Mouse (Mus musculus) thymus, postnatal 25 days (tissue): ENCODE results near the gene P2rx6.
"Not testable (repeated sequence)": the region's sequence is repeated elsewhere in the genome, so short reads cannot be mapped to it uniquely, and the experiment has no call there.

ENCODE experiments used
- DNase-seq: peaks from one replicate; pipeline ENCODE4 v3.0.0; 2022

The P2rx6 gene

DNA sequence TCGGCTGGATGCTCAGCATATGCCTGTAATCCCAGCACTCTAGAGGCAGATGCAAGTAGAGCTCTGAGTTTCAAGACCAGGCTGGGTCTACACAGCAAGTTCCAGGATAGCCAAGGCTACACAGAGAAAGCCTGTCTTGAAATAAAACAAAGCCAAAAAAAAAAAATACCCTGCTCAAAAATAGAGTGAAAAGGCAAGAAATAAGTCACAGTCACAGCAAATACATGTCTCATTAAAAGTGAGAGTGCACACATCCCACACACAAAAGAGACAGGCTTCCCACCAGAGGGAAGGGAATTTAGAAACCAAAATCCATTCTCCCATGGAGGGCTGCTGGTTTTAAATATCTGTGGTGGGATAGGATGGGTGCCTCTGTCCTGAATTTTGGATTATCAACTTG lies 1.9 kb downstream of the P2rx6 start:
- DNase-seq = no peak

DNA sequence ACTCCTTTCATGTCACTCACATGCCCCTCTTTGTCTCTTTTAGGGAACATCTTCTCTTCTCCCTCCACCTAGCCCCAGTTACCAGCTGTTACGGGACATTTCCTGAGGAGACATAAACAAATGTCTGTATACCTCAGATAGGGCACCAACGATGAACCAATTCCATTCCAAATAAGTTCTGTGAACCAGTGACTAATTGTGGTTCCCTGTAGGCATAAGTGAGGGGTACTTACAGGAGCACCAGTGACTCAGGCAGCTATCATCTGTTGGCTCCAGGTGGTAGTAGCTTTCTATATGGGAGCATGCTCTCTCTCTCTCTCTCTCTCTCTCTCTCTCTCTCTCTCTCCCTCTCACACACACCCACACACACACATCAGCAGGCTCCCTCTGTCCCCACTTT lies 2.5 kb downstream of the P2rx6 start:
- DNase-seq = no peak

DNA sequence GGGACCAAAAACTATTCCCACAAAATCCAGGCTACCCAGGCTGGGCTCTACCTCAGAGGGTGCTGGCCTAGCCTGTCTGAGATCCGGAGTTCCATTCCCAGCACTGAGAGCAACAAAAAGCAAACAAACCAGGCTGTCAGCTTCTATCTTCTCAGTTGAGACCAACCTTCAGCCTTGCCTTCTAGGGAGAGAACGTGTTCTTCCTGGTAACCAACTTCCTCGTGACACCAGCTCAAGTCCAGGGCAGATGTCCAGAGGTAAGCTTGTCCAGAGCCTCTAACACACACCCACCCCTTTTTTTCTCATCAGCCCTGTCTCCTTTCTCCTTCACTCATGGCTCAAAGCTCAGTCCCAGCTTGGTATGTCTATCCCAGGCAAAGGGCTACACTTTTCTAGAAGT lies 3.1 kb downstream of the P2rx6 start:
- no peak for DNase-seq

DNA sequence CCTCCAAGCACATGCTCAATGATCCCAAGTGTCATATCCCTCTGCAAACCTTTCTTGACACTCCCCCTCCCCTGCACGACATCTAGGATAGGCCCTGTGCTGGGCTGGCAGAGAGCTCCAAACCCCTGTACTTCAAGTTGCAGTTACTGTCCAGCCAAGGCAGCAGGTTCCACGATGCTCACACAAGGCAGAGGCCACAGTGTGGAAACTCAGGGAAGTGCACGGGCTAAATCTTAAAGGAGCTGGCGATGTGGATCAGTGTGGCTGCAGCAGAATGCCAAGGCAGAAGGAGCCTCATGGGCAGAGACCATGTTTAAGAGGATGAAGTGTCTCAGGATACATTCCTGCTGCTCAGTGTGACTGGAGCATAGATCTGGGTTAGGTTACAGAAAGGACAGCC lies 4.5 kb downstream of the P2rx6 start:
- no peak for DNase-seq

DNA sequence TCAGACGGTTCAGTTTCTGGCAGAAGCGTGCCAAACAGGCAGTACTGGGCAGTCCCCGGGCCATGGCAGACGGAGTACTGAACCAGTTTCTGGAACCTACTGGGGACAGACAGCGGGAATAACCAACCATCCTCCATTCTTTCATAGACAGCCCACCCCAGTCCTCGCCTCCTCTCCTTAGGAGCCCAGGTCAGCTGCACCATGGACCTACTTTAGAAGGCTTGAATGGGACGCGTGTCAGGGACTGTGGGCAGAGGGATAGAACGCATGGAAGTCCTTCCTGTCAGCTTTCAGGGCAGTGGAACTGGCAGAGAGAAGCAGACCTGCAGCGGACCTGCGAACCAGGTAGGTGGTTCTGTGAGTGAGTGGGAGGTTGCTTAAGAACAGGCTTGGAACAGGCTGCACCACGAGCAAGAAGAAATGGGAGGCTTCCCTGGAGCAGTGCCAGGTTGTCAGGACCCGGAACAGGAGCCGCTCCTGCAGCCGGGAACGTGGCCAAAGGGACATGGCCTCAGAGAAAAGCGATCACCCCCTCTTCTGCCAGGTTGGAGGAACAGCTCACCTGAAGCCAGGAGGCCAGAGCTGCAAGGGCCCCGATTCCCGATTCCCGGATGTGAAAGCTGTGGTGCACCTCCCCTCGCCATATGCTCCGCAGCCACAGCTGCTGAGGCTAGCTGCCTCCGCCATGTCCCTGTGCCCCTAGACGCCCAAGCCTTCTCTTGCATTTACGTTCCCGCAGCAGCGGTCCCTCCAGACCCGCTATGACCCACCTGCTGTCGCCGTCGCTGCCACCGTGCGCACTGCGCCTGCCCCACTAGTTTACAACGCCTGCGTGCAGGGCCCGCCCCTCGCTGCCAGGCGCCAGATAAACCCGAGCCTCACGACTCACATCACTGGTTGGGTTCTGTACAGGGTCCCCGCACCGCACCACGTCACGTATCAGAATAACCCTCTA lies 14.5 kb downstream of the P2rx6 start:
- peak; percentile 17 for DNase-seq

DNA sequence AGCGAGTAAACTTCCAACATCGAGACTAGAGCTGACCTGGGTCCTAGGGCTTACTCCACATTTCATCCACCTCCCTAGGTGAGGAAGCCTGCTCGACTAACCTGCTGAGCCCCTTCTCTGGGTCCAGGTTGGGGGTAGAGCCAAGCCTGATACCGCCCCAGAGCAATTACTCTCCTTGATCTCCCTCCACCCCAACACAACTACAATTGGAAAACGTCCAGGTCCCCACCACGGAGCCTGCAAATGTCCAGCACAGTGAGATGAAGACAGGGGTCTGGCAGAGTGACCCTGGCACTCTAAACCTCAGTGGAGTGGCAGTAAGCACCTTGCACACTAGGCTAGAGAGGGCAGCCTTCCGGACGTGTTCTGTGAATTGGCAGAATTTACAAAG lies 15.1 kb downstream of the P2rx6 start:
- no peak for DNase-seq

DNA sequence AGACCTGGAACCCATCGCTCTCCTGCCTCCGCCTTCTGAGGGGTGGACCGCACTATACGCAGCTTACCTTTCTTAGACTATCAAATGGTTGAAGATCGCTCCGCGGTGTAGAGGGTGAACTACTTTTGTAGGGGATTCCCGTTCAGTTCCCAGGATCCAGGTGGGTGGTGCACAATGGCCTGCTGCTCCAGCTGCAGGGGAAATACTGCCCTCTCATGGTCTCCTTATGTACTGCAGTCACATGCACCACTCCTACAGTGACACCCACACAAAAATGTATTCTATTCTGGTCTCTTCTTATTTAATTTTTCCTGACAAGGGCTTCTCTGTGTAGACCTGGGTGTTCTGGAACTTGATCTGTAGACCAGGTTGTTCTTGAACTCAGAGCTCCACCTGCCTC lies 21.4 kb downstream of the P2rx6 start, which contains the start of gene Slc7a4:
Gene Slc7a4, minus strand, starts transcription at position 151 of the 400 bp plus-strand sequence.
- peak; percentile 20 for DNase-seq

DNA sequence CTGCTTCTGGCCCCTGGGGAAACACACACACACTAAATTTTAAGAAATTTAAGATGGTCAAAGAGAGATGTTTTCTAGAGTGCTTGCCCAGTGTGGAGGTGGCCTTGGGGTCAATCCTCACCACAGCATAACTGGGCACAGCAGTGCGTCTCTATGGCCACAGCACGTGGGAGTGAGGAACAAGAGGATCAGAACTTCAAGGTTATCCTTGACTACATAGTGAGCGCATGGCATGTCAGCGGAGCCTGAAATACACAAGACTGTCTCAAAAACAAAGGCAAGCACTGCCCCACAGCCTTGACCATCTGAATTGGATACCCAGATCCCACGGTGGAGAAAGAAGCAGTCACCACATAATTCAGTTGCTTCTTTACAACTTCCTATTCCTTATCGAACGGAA lies 22.9 kb downstream of the P2rx6 start:
- DNase-seq = no peak

DNA sequence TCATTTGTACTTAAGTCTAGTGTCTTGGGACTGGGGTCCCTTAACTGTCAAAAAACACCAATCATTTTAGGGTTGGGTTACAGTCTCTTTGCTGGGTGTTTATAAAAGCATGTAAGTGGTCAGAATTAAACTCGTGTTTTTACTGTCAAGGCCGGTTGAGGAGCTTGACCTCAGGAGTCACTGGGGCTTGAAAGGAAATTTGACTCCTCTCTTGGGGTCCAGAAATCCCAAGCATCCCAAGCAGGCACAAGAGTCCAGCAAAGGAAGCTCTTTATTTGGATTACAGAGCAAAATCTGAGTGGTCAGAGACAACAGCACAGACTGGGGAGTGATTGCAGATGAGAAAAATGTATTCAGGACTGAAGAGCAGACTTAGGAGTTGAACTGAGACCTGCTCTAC lies 29.0 kb downstream of the P2rx6 start:
- DNase-seq = no peak

DNA sequence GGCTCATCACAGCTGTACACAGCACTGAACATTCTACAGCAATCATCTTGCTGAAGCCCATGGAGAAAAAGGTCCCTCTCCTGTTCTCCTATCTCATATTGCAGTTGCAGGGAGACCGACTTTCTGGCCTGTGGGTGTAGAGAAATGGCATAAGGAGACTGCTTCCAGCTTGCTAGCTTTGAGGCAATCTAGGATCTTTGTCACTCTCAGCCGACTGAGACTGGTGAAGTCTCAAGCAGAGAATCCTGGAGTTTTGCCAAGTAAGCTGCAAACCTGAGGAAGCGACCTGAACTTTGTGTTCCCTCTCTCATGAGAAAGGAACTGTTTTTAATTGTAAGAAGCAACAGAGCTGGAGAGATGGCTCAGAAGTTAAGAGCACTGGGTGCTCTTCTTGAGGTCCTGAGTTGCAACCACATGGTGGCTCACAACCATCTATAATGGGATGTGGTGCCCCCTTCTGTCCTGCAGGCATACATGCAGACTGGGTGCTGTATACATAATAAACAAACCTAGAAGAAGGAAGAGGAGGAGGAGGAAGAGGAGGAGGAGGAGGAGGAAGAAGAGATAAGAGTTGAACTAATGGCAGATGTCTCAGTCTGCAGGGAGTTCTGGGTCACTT lies 39.4 kb downstream of the P2rx6 start:
- DNase-seq = no peak

DNA sequence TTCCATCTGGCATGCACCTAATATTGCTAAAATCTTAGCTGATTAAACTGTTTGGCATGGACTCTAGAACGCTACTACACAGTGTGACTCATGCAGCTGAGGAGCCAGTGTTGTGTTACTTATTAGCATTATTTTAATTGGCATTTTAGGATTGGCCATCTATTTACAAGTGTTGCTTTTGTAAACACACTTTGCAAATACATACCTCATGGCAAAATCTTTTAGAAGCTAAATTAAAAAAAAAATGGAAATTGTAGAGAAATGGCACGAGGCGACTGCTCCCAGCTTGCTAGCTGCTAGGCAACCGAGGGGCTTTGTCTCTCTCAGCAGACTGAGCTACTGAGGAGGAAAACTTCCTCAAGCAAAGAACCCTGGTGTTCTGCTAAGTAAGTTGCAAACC lies 43.3 kb downstream of the P2rx6 start:
- DNase-seq = no peak

DNA sequence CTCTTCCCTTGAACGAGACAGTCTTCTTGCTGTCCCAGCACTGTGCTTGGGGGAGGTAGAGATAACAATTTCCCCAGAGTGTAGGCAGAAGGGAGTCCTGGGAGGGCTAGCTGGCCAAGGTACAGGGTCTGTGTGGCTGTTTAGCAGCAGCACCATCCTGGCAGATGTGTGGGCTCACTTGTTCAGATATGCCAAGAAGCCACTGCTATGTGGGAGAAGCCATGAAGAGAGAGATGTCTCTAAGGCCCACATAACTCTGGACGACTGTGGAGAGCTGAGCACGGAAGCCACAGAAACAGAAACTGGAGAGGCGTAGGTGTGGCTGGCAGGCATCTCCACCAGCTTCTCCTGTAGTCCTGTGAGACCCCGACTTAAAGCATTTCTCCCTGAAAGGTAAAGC lies 44.0 kb downstream of the P2rx6 start:
- DNase-seq = no peak

DNA sequence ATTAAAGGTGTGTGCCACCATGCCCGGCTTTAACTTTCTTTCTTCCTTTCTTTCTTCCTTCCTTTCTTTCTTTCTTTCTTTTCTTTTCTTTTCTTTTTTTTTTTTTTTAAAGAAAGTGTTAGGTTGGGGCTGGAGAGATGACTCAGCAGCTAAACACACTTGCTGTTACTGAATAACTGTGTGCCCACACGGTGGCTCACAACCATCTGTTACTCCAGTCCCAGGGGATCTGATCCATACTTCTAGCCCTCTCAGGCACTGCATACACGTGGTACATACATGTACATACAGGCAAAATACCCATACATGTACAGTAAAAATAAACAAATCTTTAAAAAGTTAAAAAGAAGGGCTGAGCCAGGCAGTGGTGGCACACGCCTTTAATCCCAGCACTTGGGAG lies 49.7 kb downstream of the P2rx6 start:
- no peak for DNase-seq

DNA sequence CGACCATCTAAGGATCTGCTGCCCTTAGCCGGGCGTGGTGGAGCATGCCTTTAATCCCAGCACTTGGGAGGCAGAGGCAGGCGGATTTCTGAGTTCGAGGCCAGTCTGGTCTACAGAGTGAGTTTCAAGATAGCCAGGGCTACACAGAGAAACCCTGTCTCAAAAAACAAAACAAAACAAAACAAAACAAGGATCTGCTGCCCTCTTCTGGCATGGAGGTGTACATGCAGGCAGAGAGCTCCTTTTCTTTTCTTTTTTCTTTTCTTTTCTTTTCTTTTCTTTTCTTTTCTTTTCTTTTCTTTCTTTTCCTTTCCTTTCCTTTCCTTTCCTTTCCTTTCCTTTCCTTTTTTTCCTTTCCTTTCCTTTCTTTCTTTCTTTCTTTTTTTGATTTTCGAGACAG lies 53.1 kb downstream of the P2rx6 start:
- not testable (repeated sequence) for DNase-seq

DNA sequence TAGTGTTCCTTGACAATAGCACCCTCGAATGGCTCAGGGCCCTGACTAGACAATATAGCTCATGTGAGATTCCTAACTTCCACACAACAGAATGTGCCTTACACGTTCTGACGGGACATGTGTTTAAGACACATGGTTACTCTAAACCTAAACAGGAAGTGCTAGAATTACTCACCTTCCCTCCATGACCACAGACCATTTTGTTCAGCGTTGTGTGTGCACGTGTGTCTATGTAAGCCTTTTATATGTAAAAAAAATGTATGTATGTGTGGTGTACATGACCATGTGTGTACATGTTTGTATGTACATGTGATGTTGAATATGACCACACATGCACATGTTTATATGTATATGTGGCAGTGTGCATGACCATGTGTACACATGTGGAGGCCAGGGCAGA lies 54.5 kb downstream of the P2rx6 start:
- no peak for DNase-seq

DNA sequence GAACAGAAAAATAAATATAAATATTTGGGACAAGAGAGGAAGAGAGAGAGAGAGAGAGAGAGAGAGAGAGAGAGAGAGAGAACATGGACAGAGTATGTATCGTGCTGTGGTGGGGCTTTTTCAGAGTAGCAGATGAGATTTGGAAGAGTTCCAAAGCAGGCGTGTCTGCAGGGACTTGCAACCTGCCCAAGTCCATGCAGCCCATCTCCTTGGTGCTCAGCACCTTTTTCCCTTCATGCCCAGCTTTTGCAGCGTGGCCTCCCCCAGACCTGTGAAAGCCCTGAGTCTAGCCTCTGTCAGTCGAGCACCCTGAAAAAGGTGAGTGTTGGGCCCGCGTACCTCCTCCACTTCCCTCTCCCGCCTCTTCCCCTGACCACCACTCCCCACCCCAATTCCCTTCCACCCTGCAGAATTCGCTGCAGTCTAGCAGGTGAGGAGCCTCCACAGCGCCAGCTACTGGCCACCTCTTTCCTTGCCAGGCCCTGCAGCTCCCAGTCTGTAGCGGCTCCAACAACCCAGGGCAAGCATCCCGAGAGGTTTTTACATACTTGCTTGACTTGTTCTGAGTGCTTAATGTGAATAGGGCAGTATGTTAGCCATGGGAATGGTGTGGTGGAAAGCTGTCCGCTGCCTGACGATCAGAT lies 56.4 kb downstream of the P2rx6 start:
- peak; percentile 67 for DNase-seq

DNA sequence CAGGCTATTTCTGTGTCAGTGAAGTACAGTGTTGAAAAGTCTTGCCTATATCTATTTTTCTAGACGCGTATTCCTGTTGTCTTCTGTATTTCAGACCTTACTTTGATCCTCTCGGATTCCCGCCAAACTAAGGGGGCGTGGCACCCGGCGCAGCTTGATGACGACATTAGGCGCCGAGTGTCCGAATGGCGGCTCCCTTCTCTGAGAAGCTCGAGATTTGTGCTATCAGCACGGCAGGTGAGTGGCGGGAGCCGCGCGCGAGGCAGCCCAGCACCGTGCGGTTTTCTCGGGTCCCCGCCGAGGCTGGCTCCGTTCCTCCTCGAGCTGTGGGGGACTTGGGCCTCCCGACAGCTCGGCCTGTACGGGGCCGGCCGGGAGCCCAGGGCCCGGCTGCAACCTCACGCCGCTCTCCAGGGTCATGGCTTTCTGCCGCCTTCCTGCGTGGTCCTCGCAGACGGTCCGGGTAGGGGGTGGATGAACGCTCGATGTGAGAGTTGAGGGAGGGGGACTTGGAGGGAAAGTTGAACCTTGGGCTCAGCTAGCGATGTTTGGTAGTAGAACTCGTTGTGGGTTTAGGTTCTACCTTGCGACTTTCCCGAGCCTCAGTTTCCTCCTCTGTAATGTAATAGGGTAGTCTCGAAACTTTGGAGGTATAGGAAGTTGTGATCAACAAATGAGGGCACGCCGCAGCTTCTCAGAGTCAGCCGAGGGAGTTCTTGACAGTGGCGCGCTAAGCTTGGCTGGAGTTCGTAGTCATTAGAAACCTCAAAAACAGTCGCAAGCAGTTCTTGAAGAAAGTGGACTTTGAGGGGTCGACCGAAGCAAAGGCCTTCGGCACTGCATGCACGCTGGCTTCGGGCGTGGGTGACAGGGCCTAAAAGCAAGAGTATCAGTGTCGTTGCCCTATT lies 57.8 kb downstream of the P2rx6 start, which contains the start of gene Smpd4:
Gene Smpd4, plus strand, starts transcription at position 157 of the 908 bp plus-strand sequence.
- DNase-seq = peak; percentile 92

DNA sequence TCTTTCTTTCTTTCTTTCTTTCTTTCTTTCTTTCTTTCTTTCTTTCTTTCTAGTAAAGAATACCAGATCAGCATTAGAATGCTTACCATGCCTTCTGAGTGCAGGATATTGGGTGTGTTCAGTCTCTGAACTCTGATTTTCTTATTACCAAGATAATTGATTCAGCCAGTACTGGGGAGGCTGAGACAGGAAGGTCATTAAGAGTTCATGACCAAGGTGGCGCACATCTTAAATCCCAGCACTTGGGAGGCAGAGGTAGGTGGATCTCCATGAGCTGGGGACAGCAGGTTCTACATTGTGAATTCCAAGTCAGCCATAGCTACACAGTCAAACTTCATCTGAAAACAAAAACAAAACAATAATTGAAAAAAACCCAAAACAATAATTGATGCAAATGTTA lies 60.3 kb downstream of the P2rx6 start:
- DNase-seq = no peak

DNA sequence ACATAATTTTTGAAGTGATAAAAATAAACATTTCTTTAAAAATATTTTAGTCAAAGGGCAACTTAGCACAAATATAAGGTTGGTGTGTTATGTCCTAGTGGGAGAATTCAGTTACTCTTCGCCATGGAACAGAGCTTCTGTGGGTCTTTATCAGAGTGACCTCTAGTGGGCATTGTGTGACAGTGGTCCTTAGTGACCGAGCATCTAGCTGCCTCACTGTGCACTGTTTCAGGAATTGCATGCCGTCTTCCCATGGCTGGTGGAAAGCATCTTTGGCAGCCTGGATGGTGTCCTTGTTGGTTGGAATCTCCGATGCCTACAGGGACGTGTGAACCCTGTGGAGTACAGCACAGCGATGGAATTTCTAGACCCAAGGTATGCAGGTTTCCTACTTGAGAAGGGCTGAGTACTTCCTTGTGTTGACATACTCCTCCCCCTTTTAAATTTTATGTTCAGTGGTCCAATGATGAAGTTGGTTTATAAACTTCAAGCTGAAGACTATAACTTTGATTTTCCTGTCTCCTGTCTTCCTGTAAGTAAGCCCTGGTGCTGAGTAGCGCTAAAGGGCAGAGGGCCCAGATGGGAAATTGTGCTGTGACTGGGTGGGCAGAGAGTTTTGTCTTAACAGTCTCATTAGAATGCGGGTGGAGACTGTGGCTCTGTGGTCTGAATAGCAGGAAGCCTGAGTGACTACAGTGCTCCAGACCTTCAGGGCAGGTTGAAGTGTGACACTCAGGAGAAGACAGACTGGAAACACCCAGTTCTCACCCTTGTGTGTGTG lies 64.0 kb downstream of the P2rx6 start:
- no peak for DNase-seq

DNA sequence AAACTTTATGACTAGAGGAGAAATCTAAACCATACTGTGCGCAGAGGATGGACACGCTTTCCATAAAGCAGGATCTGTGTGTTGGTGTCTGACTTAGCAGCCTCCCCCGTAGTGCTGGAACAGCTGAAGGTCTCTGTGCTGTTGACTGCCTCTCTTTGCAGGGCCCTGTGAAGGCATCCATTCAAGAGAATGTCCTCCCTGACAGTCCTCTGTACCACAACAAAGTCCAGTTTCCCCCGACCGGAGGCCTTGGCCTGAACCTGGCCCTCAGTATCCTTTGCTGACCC lies 64.5 kb downstream of the P2rx6 start:
- no peak for DNase-seq
